Mouse (Mus musculus) right cerebral cortex, postnatal 36 days (tissue): ENCODE measurements around the gene Adam19.

ENCODE experiments used
- DNase-seq, 2 experiments: peaks; one replicate each; pipeline ENCODE4 v3.0.0; 2022; ENCODE audit warnings: low spot score in 2 of 2, mixed read lengths in 1 of 2

Gene Adam19

DNA sequence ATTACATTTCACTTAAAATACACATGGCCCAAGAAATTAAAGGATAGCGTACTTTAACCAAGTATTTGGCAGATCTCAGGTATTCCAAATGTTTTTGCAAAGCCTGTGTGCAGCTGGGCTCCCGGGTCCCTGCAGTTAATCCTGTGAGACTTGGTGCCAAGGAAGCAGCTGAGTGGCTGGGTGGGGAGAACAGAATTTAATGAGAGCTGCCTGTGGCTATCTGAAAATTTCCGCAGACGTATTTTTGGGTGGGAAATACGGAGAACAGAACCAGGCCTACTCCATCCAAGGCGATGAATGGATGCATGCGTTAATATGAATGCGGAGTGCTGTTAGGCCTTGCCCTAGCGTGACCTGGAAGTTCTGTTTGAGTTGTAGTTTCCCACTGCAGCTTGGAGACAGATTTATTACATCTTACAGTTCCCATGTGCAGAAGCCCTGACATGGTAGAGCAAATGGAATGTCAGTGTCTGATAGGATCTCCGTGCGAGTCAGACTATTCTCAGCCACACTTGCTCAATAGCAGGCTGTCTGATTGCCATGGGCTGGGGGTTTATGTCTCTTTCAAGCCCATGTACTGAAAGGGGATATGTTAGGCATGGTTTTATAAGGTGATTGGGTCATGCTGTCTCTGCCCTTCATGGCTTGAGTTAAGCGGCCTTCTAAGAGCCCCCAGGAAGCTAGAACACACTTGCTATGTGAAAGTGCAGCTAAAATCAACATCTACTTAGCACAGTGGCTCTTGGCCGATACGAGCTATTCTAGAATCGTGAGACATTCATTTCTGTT lies 17.5 kb downstream of the Adam19 start:
- no peak for DNase-seq

DNA sequence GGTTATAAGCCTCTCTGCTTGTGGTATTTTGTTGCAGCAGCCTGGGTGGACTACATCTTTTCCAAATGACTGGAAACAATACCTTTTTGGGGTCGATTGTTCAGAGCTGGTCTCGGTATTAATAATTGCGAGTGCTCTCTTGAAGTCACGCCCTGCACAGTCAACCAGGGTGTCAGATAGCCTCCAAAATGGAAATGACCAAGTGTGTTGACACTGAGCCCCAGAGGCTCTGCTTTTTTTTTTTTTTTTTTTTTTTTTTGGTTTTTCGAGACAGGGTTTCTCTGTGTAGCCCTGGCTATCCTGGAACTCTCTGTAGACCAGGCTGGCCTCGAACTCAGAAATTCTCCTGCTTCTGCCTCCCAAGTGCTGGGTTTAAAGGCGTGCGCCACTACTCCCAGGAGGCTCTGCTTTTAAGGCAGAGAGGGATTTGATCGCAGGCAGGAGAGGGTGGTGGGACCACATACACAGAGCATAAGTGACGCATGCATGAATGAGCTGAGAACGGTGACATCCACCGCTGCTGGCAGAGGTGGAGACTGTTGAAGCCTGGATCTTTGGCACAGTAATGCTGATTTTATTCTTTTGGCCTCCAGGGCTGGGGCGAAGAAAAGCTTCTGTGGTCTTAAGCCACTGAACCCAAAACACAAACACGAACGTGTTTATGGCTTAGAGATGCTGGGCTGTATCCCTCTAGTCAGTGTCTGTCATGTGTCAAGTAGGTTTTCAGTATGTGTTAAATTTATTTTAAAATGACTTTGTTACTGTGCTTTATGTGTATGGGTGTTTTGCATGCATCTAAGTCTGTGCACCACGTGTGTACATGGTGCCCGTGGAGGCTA lies 18.3 kb downstream of the Adam19 start:
- DNase-seq: no peak

DNA sequence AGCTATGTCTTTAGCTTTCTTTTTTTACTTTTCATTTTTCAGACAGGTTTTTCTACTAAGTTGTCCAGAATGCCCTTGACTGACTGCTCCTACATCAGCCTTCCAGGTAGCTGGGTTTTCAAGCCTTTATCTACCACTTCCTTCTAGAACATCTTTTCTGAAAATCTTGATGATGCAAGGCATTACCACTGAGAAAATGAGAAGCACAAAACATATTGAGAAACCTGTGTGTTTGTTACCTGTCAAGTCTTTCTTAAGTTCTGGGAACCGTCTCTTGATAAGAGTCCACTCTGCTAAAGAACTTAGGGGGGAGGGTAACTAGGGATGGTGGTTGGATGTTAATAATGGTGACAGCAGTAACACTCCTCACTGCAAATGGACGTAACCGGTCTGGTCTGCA lies 19.7 kb downstream of the Adam19 start:
- DNase-seq: no peak

DNA sequence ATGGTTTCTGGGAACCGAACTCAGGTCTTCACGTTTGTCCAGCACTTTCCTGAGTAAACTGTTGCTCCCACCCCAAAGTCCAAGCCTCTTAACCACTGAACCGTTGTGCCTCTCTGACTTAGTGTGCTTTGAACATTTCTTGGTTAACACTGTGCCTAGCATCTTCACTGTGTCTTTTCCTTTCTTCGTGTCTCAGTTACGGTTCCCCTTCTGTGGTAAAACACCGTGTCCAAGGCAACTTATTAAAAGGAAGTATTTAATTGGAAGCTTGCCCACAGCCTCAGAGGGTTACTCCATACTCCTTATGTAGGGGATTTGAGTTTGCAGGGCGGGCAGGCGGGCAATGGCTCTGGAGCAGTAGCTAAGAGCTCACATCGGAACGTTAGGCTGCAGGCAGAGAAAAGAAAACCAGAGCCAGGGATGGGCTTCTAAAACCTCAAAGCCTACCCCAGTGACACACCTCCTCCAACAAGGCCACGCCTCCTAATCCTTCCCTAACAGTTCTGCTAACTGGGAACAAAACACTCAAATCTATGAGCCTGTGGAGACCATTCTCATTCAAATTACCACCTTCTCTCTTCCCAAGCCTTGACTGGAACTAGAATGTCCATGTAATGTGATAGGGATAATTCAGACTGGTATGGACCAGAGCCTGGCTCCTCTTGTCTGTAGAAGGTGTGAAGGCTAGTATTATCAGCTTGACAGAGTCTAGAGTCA lies 20.8 kb downstream of the Adam19 start:
- DNase-seq: no peak

DNA sequence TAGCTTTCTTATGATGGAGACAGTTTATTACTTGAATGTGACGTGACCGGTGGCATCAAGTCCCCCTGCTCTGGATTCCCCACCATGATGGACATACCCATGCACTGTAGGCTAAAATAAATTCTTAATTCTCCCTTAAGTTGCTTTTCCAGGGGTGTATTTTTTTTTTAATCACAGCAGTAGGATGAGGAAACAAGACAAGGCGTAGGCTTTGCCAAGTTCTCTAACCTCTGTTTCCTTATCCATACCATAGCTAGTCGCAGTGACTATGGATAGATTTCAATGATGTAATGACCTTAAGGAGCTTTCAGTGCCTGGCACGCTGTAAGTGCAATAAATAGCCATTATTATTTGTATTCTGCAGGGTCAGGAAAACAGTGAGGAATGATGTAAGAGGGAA lies 21.5 kb downstream of the Adam19 start:
- DNase-seq: no peak

DNA sequence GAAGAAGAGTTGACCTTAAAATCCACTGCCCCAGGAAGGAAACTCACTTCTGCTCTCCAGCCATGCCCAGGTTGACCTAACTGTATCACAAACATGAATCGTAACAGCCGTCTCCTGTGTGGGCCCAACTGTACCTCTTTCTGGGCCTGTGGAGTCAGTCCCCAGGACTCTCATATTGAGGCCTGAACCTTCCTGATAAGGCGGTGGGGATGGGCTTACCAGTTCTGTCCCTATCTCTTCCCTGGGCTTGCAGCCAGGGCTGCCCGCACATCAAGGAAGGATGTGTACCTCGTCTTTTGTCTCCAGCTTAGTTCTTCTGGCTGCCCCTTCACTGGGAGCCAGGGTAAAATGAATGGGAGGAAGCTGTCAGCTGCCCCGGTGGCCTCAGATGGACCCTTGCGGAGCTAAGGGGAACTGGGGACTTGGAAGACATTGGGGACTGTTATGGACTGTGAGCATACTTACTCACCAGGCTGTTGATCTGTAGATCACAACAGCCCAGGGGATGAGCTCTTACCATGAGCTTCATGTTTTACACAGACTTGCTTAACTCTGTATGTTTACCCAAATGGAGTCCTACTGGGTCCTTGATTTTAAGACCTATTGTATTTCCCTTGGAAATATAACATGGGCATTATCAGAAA lies 22.1 kb downstream of the Adam19 start:
- no peak for DNase-seq

DNA sequence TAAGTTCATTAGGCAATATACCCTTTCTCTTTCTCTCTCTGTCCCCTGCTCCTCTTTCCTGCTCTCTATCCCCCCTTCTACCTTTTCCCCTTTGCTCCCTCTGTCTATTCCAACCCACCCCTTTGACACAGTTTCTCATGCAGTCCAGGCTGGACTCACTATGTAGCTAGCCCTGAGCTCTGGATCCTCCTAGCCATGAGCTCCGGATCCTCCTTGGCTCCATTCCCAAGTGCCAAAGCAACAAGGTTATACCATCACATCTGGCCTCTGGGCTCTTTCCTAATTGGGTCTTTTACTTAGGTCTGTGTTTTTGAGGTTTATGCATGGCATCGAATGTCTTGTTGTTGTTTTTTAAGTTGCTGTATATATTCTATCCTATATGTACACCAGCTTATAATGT lies 25.3 kb downstream of the Adam19 start:
- DNase-seq: no peak

DNA sequence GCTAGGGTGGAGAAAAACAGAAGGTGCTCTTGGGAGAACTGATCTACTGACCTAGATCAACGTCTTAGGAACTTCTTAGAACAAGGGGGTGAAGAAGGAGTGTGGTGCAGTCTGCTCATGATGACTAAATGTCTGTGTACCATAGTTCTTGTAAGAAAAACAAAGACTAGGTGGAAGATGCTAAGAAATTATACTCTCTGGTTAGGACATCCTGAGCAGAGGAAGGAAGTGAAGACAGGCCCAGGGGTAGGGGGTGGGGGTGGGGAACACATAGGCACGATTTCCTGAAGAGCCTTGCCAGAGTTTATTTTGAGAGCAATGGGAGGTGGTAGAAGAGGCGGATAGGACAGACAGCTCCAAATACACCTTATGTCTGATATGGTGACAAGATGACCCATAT lies 27.6 kb downstream of the Adam19 start:
- no peak for DNase-seq

DNA sequence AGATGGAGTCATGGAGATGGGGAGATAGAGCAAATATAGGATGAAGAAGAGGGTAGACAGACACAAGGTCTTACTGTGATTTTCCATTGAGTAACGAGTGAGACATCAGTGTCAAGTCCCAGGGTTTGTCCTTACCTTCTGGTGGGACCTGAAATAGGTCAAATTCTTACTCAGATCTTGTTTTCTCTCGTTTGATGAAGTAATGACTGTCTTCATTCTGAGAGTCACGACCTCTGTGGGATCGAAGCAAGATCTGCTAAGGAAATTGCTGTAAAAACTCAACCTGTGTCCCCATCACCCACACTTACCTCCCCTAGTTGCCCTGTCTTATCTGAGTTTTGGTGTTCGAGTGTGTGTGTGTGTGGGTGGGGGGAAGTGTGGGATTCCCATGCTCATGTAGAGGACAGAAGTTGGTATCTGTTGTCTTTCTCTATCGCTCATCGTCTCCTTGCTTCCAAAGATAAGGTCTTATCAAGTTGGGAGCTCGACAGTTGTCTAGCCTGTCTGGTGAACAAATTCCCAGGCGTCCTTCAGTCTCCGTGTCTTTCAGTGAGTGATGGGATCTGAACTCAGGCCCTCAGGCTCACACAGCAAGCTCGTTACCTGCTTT lies 28.1 kb downstream of the Adam19 start:
- DNase-seq: no peak

DNA sequence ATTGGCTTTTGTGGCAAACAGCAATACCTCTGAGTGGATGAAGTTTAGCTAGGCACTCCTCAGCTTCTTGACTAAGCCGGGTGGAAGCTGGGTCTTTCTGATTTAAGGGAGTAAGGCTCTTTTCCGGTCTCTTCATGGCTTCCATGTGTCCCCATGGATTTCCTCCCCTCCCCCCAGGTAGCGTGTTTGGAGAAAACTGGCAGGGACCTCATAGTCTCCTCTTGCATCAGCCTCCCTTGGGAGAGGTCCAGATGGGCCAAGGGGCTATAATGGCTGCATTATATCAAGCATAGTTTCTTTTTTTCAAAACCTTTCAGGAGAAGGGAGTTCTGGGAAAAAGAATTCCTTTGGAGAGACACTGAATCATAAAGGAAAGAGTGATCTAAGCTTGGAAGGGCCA lies 28.8 kb downstream of the Adam19 start:
- DNase-seq: no peak

DNA sequence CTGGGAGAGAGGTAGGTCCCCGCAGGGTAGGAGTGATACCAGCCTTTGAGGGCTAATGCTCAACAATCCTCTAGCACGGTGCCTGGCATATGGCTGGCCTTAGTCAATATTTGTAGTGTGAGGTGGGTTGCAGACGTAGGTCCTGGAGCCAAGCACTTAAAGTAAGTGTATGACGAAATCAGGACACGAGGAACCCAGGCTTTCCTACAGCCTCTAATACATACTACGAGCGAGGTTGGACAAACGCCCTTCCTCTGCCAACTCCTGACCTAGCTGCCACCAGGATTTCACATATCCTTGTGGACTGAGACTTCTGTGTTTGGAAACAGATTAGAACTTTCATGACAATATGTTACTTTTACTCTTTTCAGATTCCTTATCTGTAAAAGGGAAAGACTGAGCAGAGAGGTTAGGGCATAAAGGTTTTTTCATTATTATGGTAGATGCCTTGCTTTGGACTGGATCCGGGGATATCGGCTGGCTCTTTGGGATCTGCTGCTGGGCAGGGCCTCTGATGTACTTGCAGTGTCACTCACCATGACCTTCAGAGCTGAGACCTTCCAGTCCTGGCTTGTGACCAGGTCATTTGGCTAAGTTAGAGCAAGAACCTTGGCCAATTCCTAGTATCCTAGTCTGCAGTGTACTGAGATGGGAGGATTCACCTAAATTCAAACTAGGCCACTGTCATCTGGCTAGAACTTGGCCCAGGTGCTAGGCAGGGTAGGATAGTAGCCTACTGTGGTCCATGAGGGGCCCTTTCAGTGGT lies 29.8 kb downstream of the Adam19 start:
- DNase-seq: no peak

DNA sequence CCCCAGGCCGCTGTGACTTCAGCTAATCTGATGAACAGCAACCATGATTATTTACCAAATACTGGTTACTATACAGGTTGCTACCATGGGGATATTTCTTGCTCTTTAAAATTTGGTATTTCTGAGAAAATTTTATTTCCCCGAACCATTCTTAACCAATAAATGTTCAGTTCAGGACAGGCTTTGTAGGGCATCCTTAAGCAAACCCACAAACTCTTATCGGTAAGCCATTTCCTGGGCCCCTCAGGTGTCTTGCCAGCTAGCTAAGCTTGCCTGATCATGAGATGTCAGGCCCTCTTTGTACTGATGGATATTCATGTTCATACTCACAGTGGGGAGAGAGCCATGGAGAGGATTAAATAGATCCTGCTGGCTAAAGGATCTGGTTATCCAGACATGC lies 30.7 kb downstream of the Adam19 start:
- DNase-seq: no peak

DNA sequence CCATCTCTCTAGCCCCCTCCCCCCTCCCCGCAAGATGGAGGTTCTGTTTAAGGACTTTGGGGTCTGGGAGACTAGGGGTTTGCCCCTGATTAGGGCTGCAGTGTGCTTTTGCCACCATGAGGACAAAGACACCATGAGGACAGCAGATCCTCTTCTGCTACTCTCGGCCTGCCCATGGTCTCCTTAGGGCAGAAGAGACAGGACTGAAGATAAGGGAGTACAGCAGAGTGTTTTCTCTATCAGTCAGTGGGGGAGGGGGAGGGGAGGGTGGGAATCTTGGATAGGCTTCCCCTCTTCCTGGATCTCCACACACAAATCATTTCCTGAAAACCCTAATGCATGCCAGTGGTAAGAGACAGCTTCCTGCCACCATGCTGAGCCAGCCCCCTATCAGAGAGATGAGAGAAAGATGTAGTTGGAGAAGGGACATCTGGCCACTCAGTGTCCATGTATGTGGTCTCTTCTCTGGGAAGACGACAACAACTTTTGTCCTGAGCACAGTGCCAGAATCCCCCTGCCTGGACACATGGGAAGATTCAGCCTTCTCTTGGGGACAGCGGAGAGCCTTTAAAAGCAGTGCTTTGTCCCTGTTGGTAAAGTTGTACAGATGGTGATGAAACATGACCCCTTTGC lies 33.4 kb downstream of the Adam19 start:
- DNase-seq: no peak

DNA sequence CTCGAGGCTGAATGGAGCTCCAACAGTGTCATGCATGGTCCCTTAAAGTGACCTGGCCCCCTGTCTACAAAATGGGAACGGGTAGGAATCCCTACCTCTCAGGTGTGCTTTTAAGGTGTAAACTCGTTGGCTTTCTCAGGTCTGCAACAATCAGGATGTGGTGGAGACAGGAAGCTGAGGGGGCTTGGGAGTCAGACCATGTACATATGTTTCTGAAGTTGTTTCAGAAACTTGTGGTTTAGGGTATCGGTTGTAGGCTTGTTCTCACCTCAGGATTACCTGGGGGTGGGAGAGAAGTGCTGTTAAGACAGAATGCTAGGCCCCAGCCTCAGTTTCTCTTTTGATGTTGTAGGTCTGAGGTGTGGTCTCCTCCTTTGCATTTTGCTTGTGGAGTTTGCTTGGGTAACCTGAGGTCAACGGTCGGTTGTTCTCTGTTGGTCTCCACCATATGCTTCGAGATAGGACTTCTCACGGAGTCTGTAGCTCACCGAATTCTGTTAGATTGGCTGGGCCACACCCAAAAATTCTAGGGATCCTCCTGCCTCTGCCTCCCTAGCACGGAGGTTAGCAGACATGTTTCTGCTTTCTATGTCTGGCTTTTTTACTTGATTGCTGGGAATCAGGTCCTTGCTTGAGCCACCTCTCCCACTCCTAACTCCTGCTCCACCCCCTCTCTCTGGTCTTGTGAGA lies 34.4 kb downstream of the Adam19 start:
- no peak for DNase-seq

DNA sequence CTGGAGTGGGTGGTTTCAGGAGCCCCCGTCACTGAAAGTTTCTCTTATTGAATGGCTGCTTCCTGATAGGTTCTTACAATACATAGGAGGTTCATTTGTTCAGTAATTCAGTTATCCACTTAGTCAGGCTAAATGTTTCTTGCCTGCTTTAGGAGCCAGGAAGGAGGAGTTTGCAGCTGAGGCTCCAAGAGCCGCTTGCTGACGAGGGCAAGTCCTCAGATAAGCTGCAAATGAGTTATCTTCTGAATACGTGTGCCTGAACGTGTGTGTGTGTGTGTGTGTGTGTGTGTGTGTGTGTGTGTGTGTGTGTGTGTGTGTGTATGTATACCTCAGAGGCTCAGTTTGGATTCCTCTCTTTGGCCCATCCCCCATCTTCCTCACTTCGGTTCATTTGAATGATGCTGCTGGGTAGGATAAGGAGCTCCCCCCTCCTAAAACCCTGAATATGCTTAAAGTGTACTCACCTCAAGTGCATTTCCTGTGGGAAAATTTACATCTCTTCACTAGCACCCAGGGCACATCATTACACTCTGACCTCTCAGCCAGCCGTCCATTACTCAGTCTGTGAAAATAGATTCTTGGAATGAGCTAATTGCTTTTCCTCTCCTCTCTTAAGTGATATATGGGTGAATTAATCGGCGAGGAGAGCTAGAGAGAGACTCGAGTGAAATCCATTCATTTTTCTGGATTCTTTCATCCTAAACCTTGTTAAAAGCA lies 35.3 kb downstream of the Adam19 start:
- DNase-seq: no peak

DNA sequence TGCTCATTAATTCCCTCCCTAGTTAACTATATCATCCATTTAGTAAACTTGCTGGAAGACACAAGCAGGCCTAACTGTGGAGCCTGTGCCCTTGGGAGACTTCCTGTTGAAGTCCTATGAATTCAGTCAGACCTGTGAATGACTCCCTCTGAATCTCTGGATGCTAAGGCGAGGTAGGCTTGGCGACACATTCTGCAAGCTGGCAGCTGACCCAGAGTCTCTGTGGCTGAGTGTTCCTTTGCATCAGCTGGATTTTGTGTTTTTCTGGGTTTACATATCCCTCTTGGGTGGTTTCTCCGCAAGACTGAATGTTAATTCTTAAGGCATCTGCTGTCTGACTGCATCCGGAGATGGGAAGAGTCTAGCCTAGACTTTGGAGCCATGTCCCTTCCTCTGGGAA lies 36.3 kb downstream of the Adam19 start:
- DNase-seq: peak in 1 of 2 experiments; percentile 9

DNA sequence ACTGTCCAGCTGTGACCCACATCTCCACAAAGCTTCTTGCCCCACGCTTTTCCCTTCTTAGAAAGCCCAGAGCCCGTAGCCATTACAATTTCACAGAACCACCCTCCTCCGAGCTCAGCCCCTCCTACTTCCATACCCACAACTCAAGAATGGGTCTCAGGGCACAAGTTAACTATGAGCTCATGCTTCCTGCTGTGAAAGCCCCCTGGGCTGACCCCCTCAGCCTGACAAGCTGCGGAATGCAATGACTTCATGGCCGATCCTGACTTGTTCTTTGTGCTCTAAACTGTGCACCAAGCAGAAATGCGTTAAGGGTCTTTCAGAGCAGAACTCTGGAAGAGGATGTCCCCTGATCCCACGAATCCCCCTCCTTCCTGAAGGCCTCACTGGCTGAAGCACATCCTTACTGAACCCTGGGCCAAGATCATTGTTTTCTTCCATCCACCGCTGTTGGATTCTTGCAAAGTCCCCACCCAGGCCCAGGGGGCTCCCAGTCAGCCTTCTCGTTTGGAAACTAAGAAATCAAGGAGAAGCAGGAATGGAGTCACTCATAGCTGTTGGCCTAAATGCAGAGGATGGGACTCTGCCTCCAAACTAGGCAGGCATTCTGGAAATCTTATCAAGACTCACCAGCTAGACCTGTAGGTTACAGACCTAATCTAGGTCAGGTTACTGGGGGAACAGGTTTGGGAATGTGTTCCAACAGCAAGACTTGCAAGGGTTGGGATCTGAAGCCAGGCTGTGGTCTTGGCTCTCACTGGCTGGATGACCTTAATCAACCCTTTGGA lies 39.9 kb downstream of the Adam19 start:
- DNase-seq: no peak

DNA sequence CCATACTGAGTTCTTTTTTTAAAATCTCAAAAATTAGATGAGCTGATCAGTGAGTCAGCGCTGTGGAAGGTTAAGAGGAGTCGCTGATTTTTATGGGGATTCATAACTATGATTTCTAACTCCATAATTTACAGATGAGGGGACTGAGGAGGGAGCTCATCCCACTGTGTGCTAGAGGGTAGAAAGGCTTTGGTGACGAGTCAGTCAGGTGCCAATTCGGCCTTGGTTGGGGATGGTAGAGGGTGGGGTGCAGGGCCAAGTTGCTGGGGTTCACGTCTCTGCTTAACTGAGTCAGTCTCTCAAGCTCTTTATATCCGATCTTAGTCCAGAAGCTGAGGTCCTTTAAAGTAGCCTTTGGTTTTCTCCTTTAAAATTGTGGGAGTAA lies 40.5 kb downstream of the Adam19 start:
- DNase-seq: no peak
